Mouse (Mus musculus): Measurements from ENCODE around the gene Dock7.

GRCm38 (mm10) chr4:99030686-99031085 is 90.0 kb downstream of the Dock7 start, which contains the start of gene Angptl3:
- TF ChIP-seq CTCF (IDR thresholded peaks at IDR 0.05; ENCODE audit: borderline replicate concordance, insufficient read depth, low read depth, low read length) (no peak), POLR2A (IDR thresholded peaks at IDR 0.05; ENCODE audit: borderline replicate concordance, insufficient read depth, low read length) (no peak)
